Mouse (Mus musculus) intestine, embryonic 14.5 days (tissue): ENCODE measurements around the gene Synpo2. TPM values are rescaled to one million over a fixed set of nuclear protein-coding genes. Genes with fewer than 3 reads are reported as not detected.

Source experiments
- ATAC-seq: fragments of 200-750 bp; cut with Nextera tagmentation; replicated peaks from 2 replicates; pipeline ENCODE4 v1.8.0; 2017; ENCODE audit warnings: low read depth, moderate number of reproducible peaks, moderate TSS enrichment, moderate library complexity; ENCODE audit not compliant: low FRiP score, low TSS enrichment
- DNase-seq: peaks from one replicate; pipeline ENCODE4 v3.0.0-alpha.2; 2018; ENCODE audit warnings: low spot score
- H3K27ac ChIP-seq: fragments of 300-500 bp; sonication (generic); 2 replicates; pipeline ENCODE4 v1.5.1; 2014; ENCODE audit warnings: low read depth, mild to moderate bottlenecking, control low read depth
- H3K27me3 ChIP-seq: fragments of 300-500 bp; sonication (generic); replicated peaks from 2 replicates; pipeline ENCODE4 v1.6.1; 2014; ENCODE audit warnings: low read length, control low read depth; ENCODE audit not compliant: control insufficient read depth, insufficient read depth
- H3K36me3 ChIP-seq: fragments of 300-500 bp; sonication (generic); 2 replicates; pipeline ENCODE4 v1.6.1; 2014; ENCODE audit warnings: low read length, control low read depth; ENCODE audit not compliant: control insufficient read depth, insufficient read depth
- H3K4me1 ChIP-seq: fragments of 300-500 bp; sonication (generic); replicated peaks from 2 replicates; pipeline ENCODE4 v1.6.1; 2014; ENCODE audit warnings: low read length, control low read depth, mixed read lengths; ENCODE audit not compliant: control insufficient read depth, insufficient read depth
- H3K4me2 ChIP-seq: fragments of 300-500 bp; sonication (generic); 2 replicates; pipeline ENCODE4 v1.6.1; 2014; ENCODE audit warnings: low read length
- H3K4me3 ChIP-seq: fragments of 300-500 bp; sonication (generic); 2 replicates; pipeline ENCODE4 v1.5.1; 2014; ENCODE audit warnings: low read depth, low read length, control low read depth, mixed read lengths
- H3K9ac ChIP-seq: fragments of 300-500 bp; sonication (generic); 2 replicates; pipeline ENCODE4 v1.6.1; 2014; ENCODE audit warnings: mild to moderate bottlenecking, low read length
- H3K9me3 ChIP-seq: fragments of 300-500 bp; sonication (generic); 2 replicates; pipeline ENCODE4 v1.6.1; 2016; ENCODE audit warnings: low read length, control low read depth; ENCODE audit not compliant: control insufficient read depth
- WGBS: fragments of 180-500 bp; shearing (Covaris S2); extraction: QIAGEN DNeasy Blood & Tissue Kit; methylation state at CpG from one replicate; pipeline ENCODE4 v1.1.7; 2014; 5-methylcytosine and 5-hydroxymethylcytosine counted together
- polyA plus RNA-seq: library from polyadenylated mRNA; unstranded; fragments of >200 nt; fragmentation: Nextera tagmentation; extraction: Ambion mirVana; gene quantifications from 2 replicates; pipeline ENCODE4 v1.2.1, GENCODE M21; 2014

Gene Synpo2
- polyA plus RNA-seq, 1 experiment from 2014 or later: 56.2 TPM

DNA sequence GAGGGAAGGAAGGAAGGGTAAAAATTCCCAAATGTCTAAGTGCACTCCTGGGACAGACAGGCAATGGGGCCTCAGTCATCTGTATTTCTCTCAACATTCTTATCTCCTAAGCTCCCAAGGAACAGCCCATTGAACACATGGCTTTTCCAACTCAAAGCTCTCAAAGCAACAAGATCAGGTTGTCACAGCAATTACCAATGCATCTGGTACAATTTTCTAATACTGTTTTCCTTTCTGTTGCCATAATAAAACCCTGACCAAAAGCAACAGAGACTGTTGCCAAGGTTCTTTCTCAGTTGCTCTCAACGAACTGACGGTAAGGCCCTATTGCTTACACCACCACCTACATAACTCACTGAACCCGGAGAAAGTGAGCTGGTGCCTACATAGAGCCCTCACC, 8.7 kb downstream of the Synpo2 start:
- no peak for DNase-seq
- no peak overlapping the region for H3K9ac ChIP-seq
- 86% methylated on average over 3 of the region's 3 CpGs for WGBS

DNA sequence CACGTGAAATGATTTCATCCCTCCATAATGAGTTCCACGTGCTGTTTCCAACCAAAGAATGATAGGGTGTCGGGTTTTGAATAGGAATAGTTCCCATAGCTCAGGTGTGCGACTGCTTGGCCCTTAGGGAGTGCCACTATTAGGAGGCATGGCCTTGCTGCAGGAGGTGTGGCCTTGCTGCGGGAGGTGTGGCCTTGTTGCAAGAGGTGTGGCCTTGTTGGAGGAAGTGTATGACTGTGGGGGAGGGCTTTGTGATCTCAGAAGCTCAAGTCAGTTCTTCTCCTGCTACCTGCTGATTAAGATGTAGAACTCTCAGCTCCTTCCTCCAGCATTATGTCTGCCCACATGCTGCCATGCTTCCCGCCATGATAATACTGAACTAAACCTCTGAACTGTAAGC, 17.3 kb downstream of the Synpo2 start:
- H3K4me3 ChIP-seq: no peak overlapping the region
- WGBS: 67% methylated on average over 6 of the region's 6 CpGs
- DNase-seq: no peak

More for the DNA sequence above, 8.7 kb downstream of the Synpo2 start:
- H3K4me2 ChIP-seq: no peak overlapping the region
- no peak overlapping the region for H3K4me3 ChIP-seq
- H3K9me3 ChIP-seq: peaks cover 5% of the 10 kb centered on the region; the same call in 1 of the 2 replicates
- no peaks in the 10 kb centered on the region for H3K27me3 ChIP-seq
- H3K27ac ChIP-seq: no peak overlapping the region
- no peaks in the 10 kb centered on the region for H3K4me1 ChIP-seq
- 0 out of 2 replicates have a peak, but pooled peaks cover 3% of the 10 kb centered on the region for H3K36me3 ChIP-seq
- no peak for ATAC-seq

DNA sequence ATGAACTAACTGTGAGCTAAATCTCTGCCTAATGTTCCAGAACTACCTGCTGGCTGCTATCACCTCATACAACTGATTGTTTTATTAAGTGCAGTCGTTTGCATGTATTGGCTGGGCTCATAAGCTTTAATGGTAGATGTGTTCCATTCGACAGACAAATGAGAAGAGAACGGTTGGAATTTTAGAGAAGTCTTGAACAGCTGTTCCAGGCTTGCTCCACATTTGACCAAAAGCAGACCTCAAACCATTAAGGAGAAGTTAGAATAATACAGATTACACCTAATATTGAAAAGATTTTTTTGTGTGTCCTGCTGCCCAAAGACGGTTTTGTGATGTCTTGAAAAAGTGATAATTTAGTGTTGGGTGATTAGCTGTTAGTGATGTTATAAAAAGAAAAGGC, 27.1 kb downstream of the Synpo2 start:
- H3K27me3 ChIP-seq: no peaks in the 10 kb centered on the region
- H3K9me3 ChIP-seq: no peaks in the 10 kb centered on the region
- no peak overlapping the region for H3K9ac ChIP-seq
- H3K36me3 ChIP-seq: peaks cover 7% of the 10 kb centered on the region
- WGBS: 45% methylated on average over 4 of the region's 4 CpGs
- ATAC-seq (no peak), DNase-seq (no peak)
- no peak overlapping the region for H3K4me3 ChIP-seq
- H3K4me1 ChIP-seq: peaks cover 14% of the 10 kb centered on the region
- H3K4me2 ChIP-seq: no peak overlapping the region
- peak overlapping the region; percentile 45; the same call in 1 of the 2 replicates for H3K27ac ChIP-seq

More for the DNA sequence above, 17.3 kb downstream of the Synpo2 start:
- ATAC-seq: 0 out of 2 replicates have a peak, but pooled peaks have one; percentile 53
- Histone ChIP-seq H3K9ac (no peak overlapping the region), H3K27me3 (no peaks in the 10 kb centered on the region), H3K4me1 (peaks cover 4% of the 10 kb centered on the region; the same call in 1 of the 2 replicates), H3K27ac (no peak overlapping the region), H3K4me2 (no peak overlapping the region), H3K9me3 (no peaks in the 10 kb centered on the region), H3K36me3 (no peaks in the 10 kb centered on the region)

DNA sequence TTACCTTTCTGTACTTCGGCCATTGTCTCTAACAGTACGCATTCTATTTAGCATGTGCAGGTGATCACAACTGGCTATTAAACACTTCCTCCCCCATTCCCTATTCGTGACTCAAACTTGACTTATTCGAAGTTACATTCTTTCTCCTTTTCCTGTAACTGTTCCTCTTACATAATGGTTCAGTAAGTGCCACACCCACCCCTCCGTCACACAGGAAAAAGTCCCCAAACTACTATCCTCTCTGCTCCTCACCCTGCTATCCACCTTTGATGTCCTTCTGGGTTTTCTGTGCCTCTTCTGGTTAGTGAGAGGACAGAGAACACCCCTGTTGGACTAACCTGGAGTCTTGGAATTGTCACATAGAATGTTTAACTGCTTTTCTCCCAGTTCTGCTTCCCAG, 28.6 kb downstream of the Synpo2 start:
- WGBS: 78% methylated on average over 5 of the region's 5 CpGs
- no peaks in the 10 kb centered on the region for H3K9me3 ChIP-seq
- peaks cover 7% of the 10 kb centered on the region for H3K36me3 ChIP-seq
- no peaks in the 10 kb centered on the region for H3K27me3 ChIP-seq
- ATAC-seq (no peak), DNase-seq (no peak)
- H3K4me1 ChIP-seq: peaks cover 14% of the 10 kb centered on the region
- no peak overlapping the region for H3K4me2 ChIP-seq
- H3K9ac ChIP-seq: no peak overlapping the region
- no peak overlapping the region for H3K4me3 ChIP-seq
- H3K27ac ChIP-seq: no peak overlapping the region; the same call in 1 of the 2 replicates

DNA sequence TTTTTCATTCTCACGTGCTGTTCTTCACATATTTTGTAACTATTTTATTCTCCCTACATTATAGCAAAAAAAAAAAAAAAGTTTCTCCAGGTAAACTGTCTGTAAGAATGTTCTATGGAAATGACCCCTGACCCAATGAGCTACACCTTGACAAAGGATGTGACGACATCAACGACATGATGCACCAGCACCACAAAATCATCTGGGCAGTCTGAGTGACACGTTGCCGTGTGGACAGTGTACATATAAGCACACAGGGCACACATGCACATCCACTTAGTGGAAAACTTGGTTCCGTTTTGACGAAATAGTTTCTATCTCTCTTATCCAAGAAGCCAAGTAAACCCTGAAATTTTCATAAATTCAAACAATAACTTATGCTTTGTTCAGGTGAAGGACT, 30.5 kb downstream of the Synpo2 start:
- H3K27ac ChIP-seq: peak overlapping the region; percentile 80
- ATAC-seq: no peak
- DNase-seq: no peak
- peak overlapping the region; percentile 33 for H3K4me2 ChIP-seq
- H3K9ac ChIP-seq: no peak overlapping the region; the same call in 1 of the 2 replicates
- H3K4me1 ChIP-seq: peaks cover 14% of the 10 kb centered on the region
- H3K27me3 ChIP-seq: no peaks in the 10 kb centered on the region
- H3K4me3 ChIP-seq: no peak overlapping the region
- no peaks in the 10 kb centered on the region for H3K36me3 ChIP-seq
- 58% methylated on average over 7 of the region's 7 CpGs for WGBS
- no peaks in the 10 kb centered on the region for H3K9me3 ChIP-seq

DNA sequence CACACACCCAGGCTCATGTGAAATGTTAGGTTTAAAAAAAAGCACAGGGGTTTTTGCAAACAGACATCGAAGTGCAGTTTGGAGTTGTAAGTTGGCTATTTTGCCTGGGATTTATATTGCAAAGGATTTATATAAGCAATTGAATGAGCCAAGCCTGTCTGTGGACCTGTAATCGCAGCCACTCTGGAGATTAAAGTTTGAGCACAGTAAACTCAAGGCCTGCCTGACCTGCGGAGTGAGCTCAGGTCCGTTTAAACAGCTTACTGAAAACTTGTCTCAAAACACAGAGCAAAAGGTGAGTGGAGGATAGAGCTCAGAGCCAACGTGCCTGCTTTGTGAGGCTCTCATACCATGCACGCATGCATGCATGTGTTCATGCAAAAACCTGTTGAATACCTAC, 30.9 kb downstream of the Synpo2 start:
- DNase-seq: peak; percentile 64
- Histone ChIP-seq H3K9me3 (no peaks in the 10 kb centered on the region), H3K36me3 (no peaks in the 10 kb centered on the region), H3K4me3 (no peak overlapping the region), H3K9ac (no peak overlapping the region; the same call in 1 of the 2 replicates), H3K4me2 (peak overlapping the region; percentile 33), H3K27me3 (no peaks in the 10 kb centered on the region), H3K27ac (peak overlapping the region; percentile 80), H3K4me1 (peaks cover 14% of the 10 kb centered on the region)
- 23% methylated on average over 6 of the region's 6 CpGs for WGBS
- peak; percentile 38; the same call in 1 of the 2 replicates for ATAC-seq

DNA sequence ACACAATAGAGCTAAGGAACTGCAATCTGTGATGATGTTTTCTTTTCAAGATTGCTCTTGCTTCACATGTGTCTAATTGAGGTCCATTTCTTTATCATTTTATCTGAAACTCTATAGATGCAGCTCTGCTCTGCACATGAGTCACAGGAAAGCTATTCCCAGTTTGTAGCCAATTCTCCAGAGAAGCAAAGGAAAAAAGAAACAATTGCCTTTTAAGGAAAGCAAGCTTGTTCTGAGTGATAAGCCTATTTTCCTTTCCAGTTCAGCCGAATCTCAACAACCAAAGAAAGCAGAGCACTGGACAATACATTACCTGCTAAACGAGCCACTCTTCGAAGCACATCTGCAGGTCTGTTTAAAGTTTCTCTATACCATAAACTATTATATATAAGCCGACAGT, 31.3 kb downstream of the Synpo2 start:
- H3K27me3 ChIP-seq: no peaks in the 10 kb centered on the region
- ATAC-seq: peak; percentile 82
- peaks cover 14% of the 10 kb centered on the region for H3K4me1 ChIP-seq
- H3K9ac ChIP-seq: no peak overlapping the region
- no peaks in the 10 kb centered on the region for H3K9me3 ChIP-seq
- WGBS: 14% methylated on average over 4 of the region's 4 CpGs
- DNase-seq: no peak
- H3K4me3 ChIP-seq: no peak overlapping the region
- peak overlapping the region; percentile 33 for H3K4me2 ChIP-seq
- H3K36me3 ChIP-seq: no peaks in the 10 kb centered on the region
- peak overlapping the region; percentile 80 for H3K27ac ChIP-seq

DNA sequence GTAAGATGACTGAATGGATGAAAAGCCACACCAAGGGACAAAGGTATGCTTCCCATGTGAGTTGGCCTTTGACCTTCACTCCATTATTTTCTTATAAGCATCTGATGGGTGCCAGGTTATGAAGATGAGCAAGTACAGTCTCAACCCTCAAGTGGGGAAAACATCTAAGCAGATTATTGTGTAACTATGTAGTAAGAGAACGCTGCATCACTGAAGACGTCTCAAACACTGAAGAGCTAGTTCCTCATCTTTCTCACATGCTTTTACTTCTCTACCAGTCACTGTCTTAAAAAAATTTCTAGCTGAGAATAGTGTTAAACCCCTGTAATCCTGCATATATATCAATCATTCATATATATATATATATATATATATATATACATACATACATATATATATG, 34.2 kb downstream of the Synpo2 start:
- H3K4me2 ChIP-seq: no peak overlapping the region
- H3K4me3 ChIP-seq: no peak overlapping the region
- ATAC-seq (no peak), DNase-seq (no peak)
- H3K4me1 ChIP-seq: peaks cover 14% of the 10 kb centered on the region
- no peaks in the 10 kb centered on the region for H3K36me3 ChIP-seq
- H3K27me3 ChIP-seq: no peaks in the 10 kb centered on the region
- H3K9me3 ChIP-seq: no peaks in the 10 kb centered on the region
- no peak overlapping the region for H3K27ac ChIP-seq
- 88% methylated on average over 2 of the region's 2 CpGs for WGBS
- H3K9ac ChIP-seq: no peak overlapping the region

DNA sequence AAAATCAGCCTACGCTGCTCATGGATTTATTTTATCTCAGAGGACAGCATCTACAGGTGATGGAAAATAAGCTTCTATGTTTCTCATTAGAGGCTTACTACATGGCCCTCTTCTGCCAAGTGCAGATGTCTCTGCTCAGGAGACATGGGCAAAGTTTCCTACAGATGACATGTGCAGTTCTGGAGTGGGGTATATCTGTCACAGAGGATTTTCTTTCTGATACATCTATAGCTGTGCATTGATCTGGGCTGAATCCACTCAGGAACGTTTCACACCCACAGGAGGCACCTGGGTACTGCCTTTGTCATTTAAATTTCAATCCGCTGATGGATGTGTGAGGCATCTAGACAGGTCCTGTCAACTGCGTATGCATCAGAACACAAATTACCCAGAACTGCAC, 42.2 kb downstream of the Synpo2 start:
- no peaks in the 10 kb centered on the region for H3K36me3 ChIP-seq
- no peak overlapping the region for H3K27ac ChIP-seq
- H3K9ac ChIP-seq: no peak overlapping the region
- H3K9me3 ChIP-seq: no peaks in the 10 kb centered on the region
- H3K4me2 ChIP-seq: no peak overlapping the region
- no peaks in the 10 kb centered on the region for H3K27me3 ChIP-seq
- WGBS: 85% methylated on average over 4 of the region's 4 CpGs
- H3K4me3 ChIP-seq: no peak overlapping the region
- no peak for DNase-seq
- H3K4me1 ChIP-seq: no peaks in the 10 kb centered on the region
- ATAC-seq: no peak
